Mouse (Mus musculus) kidney, adult 2 months (tissue): ENCODE measurements at regions not wholly inside any gene's neighbourhood (a gene's known extent, or its start where the extent isn't known, plus 50 kb on each side); places are given as distances from the start of the nearest gene placed in this dataset.

Experiments used
- DNase-seq: peaks from one replicate; pipeline ENCODE4 v3.0.0; 2021
- H3K27ac ChIP-seq: fragments of 200-500 bp; 2 replicates; pipeline ENCODE4 v1.5.1; 2012; ENCODE audit warnings: low read depth, low read length, control low read depth, inconsistent platforms; ENCODE audit not compliant: insufficient read depth
- H3K27me3 ChIP-seq: fragments of 200-500 bp; replicated peaks from 2 replicates; pipeline ENCODE4 v1.6.1; 2012; ENCODE audit warnings: mild to moderate bottlenecking, moderate library complexity, low read length, inconsistent platforms; ENCODE audit not compliant: control insufficient read depth, insufficient read depth
- H3K36me3 ChIP-seq: fragments of 200-500 bp; 2 replicates; pipeline ENCODE4 v1.6.1; 2012; ENCODE audit warnings: mild to moderate bottlenecking, moderate library complexity, low read length, inconsistent platforms; ENCODE audit not compliant: control insufficient read depth, insufficient read depth
- H3K4me1 ChIP-seq: fragments of 200-500 bp; 2 replicates; pipeline ENCODE4 v1.6.1; 2011; ENCODE audit warnings: low read length; ENCODE audit not compliant: control insufficient read depth, insufficient read depth
- H3K4me3 ChIP-seq: fragments of 200-500 bp; 2 replicates; pipeline ENCODE4 v1.5.1; 2011; ENCODE audit warnings: mild to moderate bottlenecking, low read depth, low read length, control low read depth; ENCODE audit not compliant: insufficient read depth
- CTCF ChIP-seq: fragments of 200-500 bp; conservative IDR thresholded peaks from 2 replicates; pipeline ENCODE4 v1.5.1; 2011; ENCODE audit warnings: low read depth, mild to moderate bottlenecking, control low read depth, low read length, moderate library complexity, mixed read lengths; ENCODE audit not compliant: insufficient read depth, insufficient read length
- POLR2A ChIP-seq: fragments of 200-500 bp; IDR thresholded peaks from one replicate; pipeline ENCODE4 v1.6.1; 2011; ENCODE audit warnings: low read depth, low read length, control low read depth
- WGBS: fragments of 180-500 bp; shearing (Covaris S2); methylation state at CpG from one replicate; pipeline ENCODE4 v1.1.7; 2018; 5-methylcytosine and 5-hydroxymethylcytosine counted together

GRCm38 (mm10) chr10:15395295-15395694 is 677.3 kb upstream of the Gje1 start:
- H3K27ac ChIP-seq = no peak overlapping the region
- no peaks in the 10 kb centered on the region for H3K4me1 ChIP-seq
- 67% methylated on average over 2 of the region's 2 CpGs for WGBS
- no peak for DNase-seq
- TF ChIP-seq CTCF (no peak), POLR2A (no peak)
- H3K36me3 ChIP-seq = no peaks in the 10 kb centered on the region
- H3K4me3 ChIP-seq = no peak overlapping the region
- H3K27me3 ChIP-seq = no peaks in the 10 kb centered on the region

GRCm38 (mm10) chr10:15392027-15392816 is 674.2 kb upstream of the Gje1 start:
- Histone ChIP-seq H3K4me3 (no peak overlapping the region), H3K36me3 (no peaks in the 10 kb centered on the region), H3K27ac (no peak overlapping the region), H3K4me1 (no peaks in the 10 kb centered on the region), H3K27me3 (no peaks in the 10 kb centered on the region)
- peak; percentile 53 for DNase-seq
- TF ChIP-seq CTCF (no peak), POLR2A (no peak)
- WGBS = 41% methylated on average over 5 of the region's 5 CpGs

- DNase-seq = no peak
- Histone ChIP-seq H3K27me3 (no peaks in the 10 kb centered on the region), H3K27ac (no peak overlapping the region), H3K36me3 (no peaks in the 10 kb centered on the region), H3K4me1 (no peaks in the 10 kb centered on the region), H3K4me3 (no peak overlapping the region)
- TF ChIP-seq POLR2A (no peak), CTCF (no peak)
- WGBS = 93% methylated on average over 3 of the region's 3 CpGs
Observed at GRCm38 (mm10) chr10:15373571-15373970, 655.6 kb upstream of the Gje1 start.
